Mouse (Mus musculus) kidney, postnatal 36 days (tissue): ENCODE measurements around the gene Grb10.

Source experiments
- DNase-seq, 2 experiments: peaks; one replicate each; pipeline ENCODE4 v3.0.0; 2021 to 2022; ENCODE audit warnings: mixed read lengths in 2 of 2

Gene Grb10

GRCm38 (mm10) chr11:11966220-11966619 is 72.3 kb downstream of the Grb10 start:
- DNase-seq: no peak

DNA sequence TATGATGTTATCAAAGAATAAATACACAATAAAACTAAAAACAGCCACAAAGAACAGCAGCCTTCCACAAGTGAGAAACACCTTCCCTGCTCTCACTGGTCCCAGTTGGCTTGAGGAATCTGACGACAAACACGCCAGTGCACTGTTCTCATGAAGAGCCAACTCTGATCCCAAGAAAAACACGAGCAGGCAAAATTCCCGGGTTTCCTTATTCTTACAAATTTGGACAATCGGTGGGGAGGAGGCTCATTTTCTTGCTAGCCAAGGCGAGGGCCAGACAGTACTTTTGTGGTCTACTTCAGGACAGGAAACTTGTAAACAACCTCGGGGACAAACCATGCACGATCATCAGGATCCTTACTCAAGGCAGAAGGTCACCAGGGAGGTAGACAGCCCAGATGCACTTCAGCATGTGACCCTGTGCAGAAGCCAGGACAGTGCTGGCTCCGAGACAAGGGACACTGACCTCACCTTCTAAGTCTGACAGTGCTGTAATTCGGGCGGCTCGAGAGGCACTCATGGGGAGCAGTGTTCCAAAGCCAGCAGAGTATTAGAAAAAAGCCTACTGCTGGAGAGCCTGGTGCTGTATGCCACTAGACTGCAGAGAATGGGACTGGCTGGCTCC is 72.9 kb downstream of the Grb10 start:
- peak; percentile 85 to 89 for DNase-seq

DNA sequence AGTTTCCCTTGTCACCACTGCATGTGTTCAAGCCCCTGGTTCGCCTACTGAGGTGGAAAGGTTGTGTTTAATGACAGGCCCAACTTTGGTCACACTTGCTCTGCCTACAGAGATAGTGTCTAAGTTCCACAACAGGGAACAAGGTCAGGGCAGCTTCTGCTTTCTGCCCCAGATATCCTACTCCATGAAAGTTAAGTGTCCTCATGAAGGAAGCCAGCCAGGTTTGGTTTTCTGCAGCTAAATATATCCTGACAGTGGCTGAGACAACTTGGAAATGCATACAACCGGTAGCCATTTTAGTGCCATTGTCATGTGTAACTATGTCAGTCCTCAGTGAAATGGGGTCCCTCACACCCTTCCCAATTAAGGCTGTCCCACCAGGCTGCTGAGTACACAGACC is 73.8 kb downstream of the Grb10 start:
- DNase-seq: no peak

DNA sequence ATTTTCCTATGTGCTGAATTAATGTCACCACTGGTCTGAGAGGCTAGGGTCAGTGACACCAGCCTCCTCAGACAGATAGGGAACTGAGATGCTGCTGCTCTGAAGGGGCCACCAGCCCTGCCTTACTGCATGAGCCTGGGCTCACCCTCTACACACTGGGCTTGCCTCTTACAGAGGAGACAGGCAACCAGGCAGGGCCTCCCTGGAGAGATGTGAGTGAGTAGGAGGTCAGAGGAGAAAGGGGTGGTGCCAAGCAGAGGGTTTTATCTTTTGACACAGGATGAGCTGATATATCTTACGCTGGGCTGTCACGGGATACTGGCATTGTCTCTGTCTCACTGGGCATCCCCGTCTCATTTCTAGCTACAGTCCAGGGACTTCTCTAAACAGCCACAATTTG is 74.9 kb downstream of the Grb10 start:
- no peak for DNase-seq

GRCm38 (mm10) chr11:11963065-11963464 is 75.4 kb downstream of the Grb10 start:
- DNase-seq: no peak

DNA sequence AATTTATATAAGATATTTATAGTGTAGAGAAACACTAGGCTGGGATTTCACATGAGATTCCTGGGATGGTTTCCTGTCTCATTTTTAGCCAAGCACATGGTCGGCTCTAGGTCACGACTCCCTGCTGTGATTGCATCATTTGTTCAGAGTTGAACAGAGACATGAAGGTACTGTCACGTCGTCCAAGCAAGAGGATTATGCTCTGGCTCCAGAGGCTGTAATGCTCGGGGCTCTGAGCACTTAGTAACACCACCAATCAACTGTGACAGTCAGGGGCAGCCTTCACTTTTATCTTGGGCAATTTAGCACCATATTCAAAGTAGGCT is 75.9 kb downstream of the Grb10 start:
- DNase-seq: no peak

DNA sequence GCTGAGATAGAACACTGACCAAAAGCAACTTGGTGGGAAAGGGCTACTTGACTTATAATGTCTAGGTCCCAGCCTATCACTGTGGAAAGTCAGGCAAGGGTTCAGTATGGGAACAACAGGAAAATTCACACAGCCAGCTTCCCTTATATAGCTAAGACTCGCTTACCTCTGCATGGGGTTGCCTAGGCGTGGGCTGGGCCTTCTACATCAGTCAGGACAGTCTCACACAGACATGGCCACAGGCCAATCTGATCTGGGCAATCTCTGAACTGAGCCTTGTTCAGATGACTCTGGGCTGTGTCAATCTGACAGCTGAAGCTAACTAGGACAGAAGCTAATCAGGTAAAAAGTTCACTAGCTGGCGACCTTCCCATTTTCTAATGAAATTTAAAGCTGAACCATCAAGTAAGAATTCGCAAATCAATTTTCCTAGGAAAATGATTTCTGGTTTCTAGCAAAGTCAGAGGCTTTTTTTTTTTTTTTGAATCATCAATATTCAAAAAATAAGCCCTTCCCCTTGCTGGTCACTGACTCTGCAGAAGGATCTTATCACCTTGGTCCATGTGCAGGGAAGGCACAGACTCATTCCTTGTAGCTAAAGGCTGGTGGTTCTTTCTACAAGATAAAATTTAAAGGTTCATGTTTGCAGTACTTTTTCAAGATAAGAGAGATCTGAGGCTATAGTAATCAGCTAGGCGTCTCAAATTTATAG is 76.4 kb downstream of the Grb10 start:
- DNase-seq: peak; percentile 47 to 60

GRCm38 (mm10) chr11:11960858-11961257 is 77.6 kb downstream of the Grb10 start:
- DNase-seq: peak; percentile 32 to 47

GRCm38 (mm10) chr11:11960227-11960626 is 78.3 kb downstream of the Grb10 start:
- no peak for DNase-seq

DNA sequence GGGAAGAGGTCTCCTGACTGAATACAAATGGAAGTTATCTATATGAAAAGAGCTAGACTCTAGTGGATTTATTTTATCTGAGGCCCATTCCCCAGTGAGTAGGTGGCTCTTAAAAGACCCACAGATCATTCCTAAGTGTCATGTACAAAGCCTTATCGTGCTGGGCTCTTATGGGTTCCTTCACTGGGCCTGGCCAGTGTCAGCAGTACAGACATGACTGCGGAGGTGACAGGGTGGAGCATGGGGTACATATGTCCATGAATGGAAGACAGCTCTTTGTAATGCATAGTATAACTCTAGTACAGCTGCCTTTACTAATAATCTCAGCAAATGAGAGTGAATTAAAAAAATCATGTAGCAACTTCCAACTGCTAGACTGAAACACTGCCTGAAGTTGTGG is 80.0 kb downstream of the Grb10 start:
- no peak for DNase-seq

- no peak for DNase-seq
These were observed 80.5 kb downstream of the Grb10 start for GRCm38 (mm10) chr11:11958061-11958361.

GRCm38 (mm10) chr11:11957211-11958060 is 81.0 kb downstream of the Grb10 start:
- no peak for DNase-seq

DNA sequence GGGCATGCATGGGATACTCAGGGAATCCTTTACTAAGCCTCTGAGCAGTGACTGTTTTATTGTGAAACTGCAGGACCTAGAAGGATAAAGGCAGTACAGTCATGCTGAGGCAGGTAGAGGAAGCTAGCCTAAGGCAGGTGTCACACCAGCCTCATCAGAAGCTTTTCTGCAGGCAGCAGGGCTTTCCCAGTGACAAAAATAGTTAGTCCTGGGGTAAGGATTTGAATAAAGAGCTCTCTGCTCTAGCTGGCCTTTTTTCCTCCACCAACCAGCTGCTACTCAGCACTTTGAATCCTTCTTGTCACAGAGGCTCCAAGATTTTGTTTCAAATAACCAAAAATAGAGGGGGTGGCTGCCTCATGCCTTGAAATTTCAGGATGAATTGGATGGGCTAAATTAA is 82.7 kb downstream of the Grb10 start:
- DNase-seq: no peak

DNA sequence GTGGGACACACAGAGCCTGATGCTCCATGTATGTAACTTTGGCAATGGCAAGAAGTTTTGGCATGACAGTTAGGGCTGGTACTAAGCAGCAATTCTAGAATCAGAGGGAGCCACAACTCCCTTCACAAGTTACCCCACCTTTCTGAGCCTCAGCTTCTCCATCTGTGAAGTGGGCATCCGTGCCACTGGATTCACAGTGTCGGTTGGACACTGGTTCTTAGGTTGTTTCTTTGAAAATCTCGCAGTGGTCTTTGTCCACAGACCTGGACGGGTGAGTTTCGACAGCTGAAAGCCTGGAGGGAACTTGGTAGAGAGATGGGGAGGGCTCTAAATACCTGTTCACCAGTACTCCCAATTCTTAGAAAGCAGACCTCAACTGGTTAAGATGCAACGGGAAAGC is 83.9 kb downstream of the Grb10 start:
- DNase-seq: no peak

DNA sequence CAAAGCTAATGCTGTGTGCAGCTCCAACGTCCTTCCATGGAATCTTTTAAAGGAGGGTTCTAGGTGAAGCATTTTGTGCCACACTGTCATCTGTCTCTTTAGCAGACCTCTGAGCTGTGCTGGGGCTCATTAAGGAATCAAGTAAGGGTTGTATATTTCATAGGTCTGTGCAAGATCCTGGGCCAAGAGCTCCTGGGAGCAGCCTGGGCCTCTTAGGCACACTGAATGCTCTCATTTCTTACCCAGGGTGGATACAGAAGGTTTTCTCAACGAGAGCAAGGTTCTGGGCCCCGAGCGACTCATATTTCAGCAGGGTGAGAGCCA is 84.4 kb downstream of the Grb10 start:
- DNase-seq: no peak

- DNase-seq: no peak
These were observed 84.9 kb downstream of the Grb10 start for GRCm38 (mm10) chr11:11953364-11954114.

GRCm38 (mm10) chr11:11952569-11952968 is 85.9 kb downstream of the Grb10 start:
- no peak for DNase-seq

DNA sequence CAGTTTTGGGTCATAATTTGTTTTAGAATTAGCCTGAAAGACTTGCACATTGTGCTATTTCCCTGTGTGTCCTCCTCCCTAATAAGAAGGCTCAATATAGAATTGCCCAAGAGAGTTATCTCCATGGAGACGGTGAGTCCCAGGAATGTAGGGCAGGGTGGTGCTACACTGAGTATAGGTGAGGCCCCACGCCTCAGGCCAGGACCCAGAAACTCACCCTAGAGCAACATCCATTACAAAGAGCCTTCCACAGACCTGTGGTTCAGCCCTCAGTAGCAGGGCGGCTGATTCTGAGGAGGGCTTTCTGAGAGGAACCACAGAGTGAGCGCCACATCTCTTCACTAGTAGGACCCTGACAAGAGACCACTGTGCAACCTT is 89.5 kb downstream of the Grb10 start:
- DNase-seq: no peak

GRCm38 (mm10) chr11:11948321-11948987 is 90.0 kb downstream of the Grb10 start:
- no peak for DNase-seq

DNA sequence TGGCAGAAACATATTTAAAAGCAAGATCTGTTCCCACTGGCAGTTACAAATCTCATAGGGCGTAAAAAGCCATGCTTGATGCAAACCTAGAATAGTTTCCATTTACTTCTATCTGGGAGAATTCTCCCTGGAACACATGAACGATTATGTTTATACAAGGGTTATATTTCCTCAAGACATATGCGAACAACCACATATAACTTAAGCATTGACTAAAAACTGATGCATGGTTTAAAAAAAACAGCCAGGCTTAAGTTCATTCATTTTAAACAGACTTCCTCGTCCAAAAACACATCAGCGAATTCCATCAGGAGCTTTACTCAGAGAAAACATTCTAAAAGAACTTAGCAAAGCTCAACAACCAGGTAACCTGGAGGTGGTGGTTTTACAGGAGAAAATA is 90.6 kb downstream of the Grb10 start:
- no peak for DNase-seq

DNA sequence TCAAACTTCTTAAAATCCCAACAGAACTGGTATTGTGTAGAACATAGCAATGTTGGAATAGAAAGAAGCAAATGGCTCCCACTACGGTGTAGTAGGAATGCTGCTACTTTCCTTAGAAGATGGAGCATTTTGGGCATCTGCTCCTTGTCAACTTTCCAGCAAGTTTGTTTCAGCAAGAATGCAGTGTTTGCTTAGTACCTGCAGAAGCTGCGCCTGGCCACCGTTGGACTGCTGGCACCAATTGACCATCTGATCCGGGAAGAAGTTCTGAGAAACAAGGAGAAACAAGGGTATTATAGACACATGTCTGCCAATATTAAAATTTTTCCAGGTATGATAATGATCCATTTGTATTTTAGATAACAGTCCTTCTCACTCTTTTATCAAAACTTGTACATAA is 92.7 kb downstream of the Grb10 start:
- no peak for DNase-seq

DNA sequence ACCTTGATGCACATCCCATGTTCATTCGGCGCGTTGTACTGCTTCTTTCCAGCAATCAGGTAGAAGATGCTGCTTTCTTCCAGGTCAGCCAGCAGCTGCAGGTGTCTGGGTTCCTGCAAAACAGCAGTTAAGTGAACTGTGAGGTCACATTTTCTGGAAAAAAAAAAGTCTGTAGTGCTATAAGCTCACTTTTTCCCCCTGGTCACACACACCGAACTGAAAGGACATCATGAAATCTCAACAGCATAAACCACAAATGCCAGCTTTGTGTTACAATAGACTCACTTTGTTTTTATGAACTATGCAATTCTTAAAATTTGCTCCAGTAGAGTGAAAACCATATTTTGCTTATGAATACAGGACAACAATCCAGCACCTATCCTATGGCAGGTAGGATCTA is 93.7 kb downstream of the Grb10 start:
- no peak for DNase-seq

- DNase-seq: no peak
These were observed 94.5 kb downstream of the Grb10 start for GRCm38 (mm10) chr11:11944082-11944349.
